21 mouse cellular contexts compared by ENCODE assay signal in the genomic region with DNA sequence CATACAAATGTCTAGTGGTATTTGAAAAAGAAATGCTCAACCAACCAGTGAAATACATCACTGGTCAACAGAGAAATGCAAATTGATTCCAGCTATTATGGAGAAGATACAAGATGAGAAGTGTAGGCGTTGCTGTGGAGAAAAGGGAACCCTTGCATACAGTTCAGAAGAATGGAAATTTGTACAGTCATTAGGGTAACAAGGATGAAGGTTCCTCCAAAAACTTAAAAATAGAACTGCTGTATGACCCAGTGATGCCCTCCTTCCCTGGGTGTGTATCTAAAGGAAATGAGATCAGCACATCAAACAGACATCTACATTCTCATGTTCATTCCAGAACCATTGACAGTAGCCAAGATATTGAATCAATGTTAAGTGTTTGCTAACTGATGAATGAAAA.
DNase-seq lines count a peak whose midpoint lies in the region; ATAC-seq and TF ChIP-seq lines count a peak whose summit lies in the region.
"Had no signal": no experiment of that assay in that cellular context is flagged by ENCODE, and none has a peak within 500 bp of the region (broad histone marks: within the 10 kb centered on the region; RNA-seq: fewer than 3 reads in every experiment).

No protein-coding gene starts in this region.

- H3K4me3 ChIP-seq in midbrain, postnatal 0 days (ENCODE audit: low read depth, low read length) = no peak overlapping the region
- H3K4me3 ChIP-seq: embryonic facial prominence, embryonic 10.5 days; embryonic facial prominence, embryonic 12.5 days; forebrain, embryonic 13.5 days had no signal

- H3K9ac ChIP-seq in midbrain, postnatal 0 days (replicated peaks; ENCODE audit: low read length, poor library complexity, severe bottlenecking) = no peak overlapping the region
- H3K9ac ChIP-seq: embryonic facial prominence, embryonic 12.5 days; forebrain, embryonic 13.5 days had no signal

- ATAC-seq in megakaryocyte, adult 5-6 weeks (ENCODE audit: poor library complexity, severe bottlenecking) = peak; percentile 68
- no peak for ATAC-seq in midbrain, postnatal 0 days (ENCODE audit: low FRiP score)
- ATAC-seq: forebrain, embryonic 13.5 days; forebrain, embryonic 16.5 days had no signal

- DNase-seq in CD4-positive helper T cell, adult 2 months (ENCODE audit: low read depth, low spot score) = peak; percentile 15
- DNase-seq in Muller cell, postnatal 12 days (ENCODE audit: inconsistent ontology term) = peak; percentile 11
- DNase-seq in splenic B cell, adult 2 months (ENCODE audit: low read depth, low spot score) = peak; percentile 42
- DNase-seq in midbrain, postnatal 0 days (ENCODE audit: low spot score) = no peak
- DNase-seq in thymus, postnatal 36 days = no peak
- no peak for DNase-seq in cerebellum, postnatal 36 days
- DNase-seq: adrenal gland, adult 2 months; adrenal gland, postnatal 10 days; adrenal gland, postnatal 25 days; B cell, adult 2 months; cerebellum, adult 11 months; cerebellum, adult 18-20 months; cerebellum, adult 8-10 months; cerebellum, adult 9-11 months; cerebellum, postnatal 14 days had no signal

- no peaks in the 10 kb centered on the region for H3K27me3 ChIP-seq in splenic B cell, adult 2 months (ENCODE audit: control insufficient read depth, insufficient read depth, low read length, poor library complexity, severe bottlenecking)
- no peaks in the 10 kb centered on the region for H3K27me3 ChIP-seq in midbrain, postnatal 0 days (ENCODE audit: insufficient read depth, low read length)

- WGBS in midbrain, postnatal 0 days = 83% methylated on average over 1 of the region's 1 CpGs

- H3K36me3 ChIP-seq in splenic B cell, adult 2 months (ENCODE audit: control insufficient read depth, insufficient read depth, low read length, poor library complexity, severe bottlenecking) = no peaks in the 10 kb centered on the region
- no peaks in the 10 kb centered on the region for H3K36me3 ChIP-seq in midbrain, postnatal 0 days (ENCODE audit: insufficient read depth, low read length)
- H3K36me3 ChIP-seq: embryonic facial prominence, embryonic 10.5 days; embryonic facial prominence, embryonic 12.5 days had no signal

- H3K4me2 ChIP-seq in midbrain, postnatal 0 days (ENCODE audit: low read depth, low read length, poor library complexity, severe bottlenecking) = no peak overlapping the region
- H3K4me2 ChIP-seq: embryonic facial prominence, embryonic 12.5 days; forebrain, embryonic 13.5 days had no signal

- H3K9me3 ChIP-seq in midbrain, postnatal 0 days (ENCODE audit: low read length) = no peaks in the 10 kb centered on the region
- H3K9me3 ChIP-seq: embryonic facial prominence, embryonic 10.5 days; embryonic facial prominence, embryonic 12.5 days; forebrain, embryonic 13.5 days; G1E had no signal

- H3K4me1 ChIP-seq in midbrain, postnatal 0 days (ENCODE audit: insufficient read depth, low read length) = no peaks in the 10 kb centered on the region
- H3K4me1 ChIP-seq: embryonic facial prominence, embryonic 10.5 days; embryonic facial prominence, embryonic 12.5 days; forebrain, embryonic 13.5 days had no signal

- no peak for TF ChIP-seq CTCF in midbrain, postnatal 0 days (IDR thresholded peaks at IDR 0.05)

- H3K27ac ChIP-seq in midbrain, postnatal 0 days (ENCODE audit: low read depth, low read length) = no peak overlapping the region
- H3K27ac ChIP-seq: embryonic facial prominence, embryonic 10.5 days; embryonic facial prominence, embryonic 12.5 days; forebrain, embryonic 13.5 days had no signal

Comparison
In these comparisons a context has a peak if more than half of its experiments do, and no peak if none do; other contexts are left out.
1. DNase-seq: peak in CD4-positive helper T cell, adult 2 months (single experiment), Muller cell, postnatal 12 days (single experiment) and splenic B cell, adult 2 months (single experiment); none in midbrain, postnatal 0 days (single experiment), thymus, postnatal 36 days (0 of 2) and cerebellum, postnatal 36 days (0 of 2).